Comparison of ENCODE assay signal across 23 mouse cellular contexts in genomic region chr15:102757686-102758085, GRCm38 (mm10).
"Had no signal": no experiment of that assay in that cellular context is flagged by ENCODE, and none has a peak within 500 bp of the region (broad histone marks: within the 10 kb centered on the region; RNA-seq: fewer than 3 reads in every experiment).

No protein-coding gene starts in this region.

- H3K4me2 ChIP-seq: limb, embryonic 13.5 days; liver, embryonic 12.5 days; liver, embryonic 15.5 days; lung, embryonic 14.5 days; midbrain, embryonic 13.5 days; neural tube, embryonic 12.5 days; neural tube, embryonic 15.5 days; stomach, embryonic 15.5 days had no signal

- H3K9me3 ChIP-seq: limb, embryonic 10.5 days; limb, embryonic 13.5 days; liver, embryonic 12.5 days; liver, embryonic 15.5 days; midbrain, embryonic 10.5 days; midbrain, embryonic 13.5 days; neural tube, embryonic 12.5 days; neural tube, embryonic 15.5 days; stomach, embryonic 15.5 days had no signal

- H3K27ac ChIP-seq: limb, embryonic 10.5 days; limb, embryonic 13.5 days; liver, embryonic 12.5 days; liver, embryonic 15.5 days; midbrain, embryonic 10.5 days; midbrain, embryonic 13.5 days; neural tube, embryonic 12.5 days; neural tube, embryonic 15.5 days; stomach, embryonic 15.5 days had no signal

- ATAC-seq: intestine, embryonic 16.5 days; liver, embryonic 12.5 days; midbrain, embryonic 13.5 days had no signal

- DNase-seq: kidney, adult 18-20 months; kidney, adult 9 months; kidney, postnatal 10 days; kidney, postnatal 36 days; liver; lung, embryonic 14.5 days; lung, postnatal 10 days; lung, postnatal 36 days; retina, postnatal 1 day; right cerebral cortex, postnatal 25 days; spleen, adult 18-20 months; thymus, postnatal 25 days had no signal

- H3K36me3 ChIP-seq: limb, embryonic 13.5 days; liver, embryonic 12.5 days; liver, embryonic 15.5 days; midbrain, embryonic 10.5 days; midbrain, embryonic 13.5 days; neural tube, embryonic 12.5 days; neural tube, embryonic 15.5 days; stomach, embryonic 15.5 days had no signal

- H3K4me3 ChIP-seq: limb, embryonic 10.5 days; limb, embryonic 13.5 days; liver, embryonic 12.5 days; liver, embryonic 15.5 days; megakaryocyte, embryonic 14.5 days; midbrain, embryonic 10.5 days; midbrain, embryonic 13.5 days; neural tube, embryonic 12.5 days; neural tube, embryonic 15.5 days; stomach, embryonic 15.5 days had no signal

- H3K4me1 ChIP-seq: liver, embryonic 12.5 days; liver, embryonic 15.5 days; stomach, embryonic 15.5 days had no signal

- H3K9ac ChIP-seq: limb, embryonic 13.5 days; liver, embryonic 12.5 days; liver, embryonic 15.5 days; lung, embryonic 14.5 days; midbrain, embryonic 13.5 days; neural tube, embryonic 12.5 days; neural tube, embryonic 15.5 days; stomach, embryonic 15.5 days had no signal
